In the genomic region with DNA sequence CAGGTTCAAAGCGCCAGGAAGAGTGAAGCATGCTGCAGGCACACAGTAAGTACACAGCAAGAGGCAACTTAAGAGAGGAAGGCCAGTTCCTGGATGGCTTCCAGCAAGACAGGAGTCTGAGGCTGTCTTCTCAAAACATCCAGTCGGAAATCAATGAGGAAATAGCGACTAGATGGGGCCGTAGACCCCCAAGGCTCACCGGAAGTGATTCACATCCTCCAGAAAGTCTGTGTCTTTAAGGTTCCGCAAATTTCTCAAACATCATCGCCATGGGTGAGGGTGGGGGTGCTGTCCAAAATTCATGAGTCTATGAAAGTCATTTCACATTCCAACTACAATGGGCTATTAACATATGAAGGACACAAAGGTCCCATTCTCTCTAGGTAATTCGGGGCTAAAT, we compare ENCODE assay signal across 19 mouse cellular contexts.
"Had no signal": no experiment of that assay in that cellular context is flagged by ENCODE, and none has a peak within 500 bp of the region (broad histone marks: within the 10 kb centered on the region; RNA-seq: fewer than 3 reads in every experiment).

No protein-coding gene starts in this region.

- H3K27me3 ChIP-seq: lung, embryonic 15.5 days; megakaryocyte, embryonic 14.5 days; midbrain, embryonic 13.5 days; midbrain, embryonic 15.5 days; neural tube, embryonic 12.5 days had no signal

- H3K9ac ChIP-seq: liver, postnatal 0 days; lung, embryonic 15.5 days; midbrain, embryonic 13.5 days; midbrain, embryonic 15.5 days; neural tube, embryonic 12.5 days had no signal

- H3K4me2 ChIP-seq: lung, embryonic 15.5 days; midbrain, embryonic 11.5 days; midbrain, embryonic 13.5 days; midbrain, embryonic 15.5 days; neural tube, embryonic 12.5 days had no signal

- H3K9me3 ChIP-seq: lung, embryonic 15.5 days; midbrain, embryonic 13.5 days; midbrain, embryonic 15.5 days; neural tube, embryonic 12.5 days had no signal

- DNase-seq: liver, postnatal 0 days; lung, adult 2 months; lung, postnatal 14 days; lung, postnatal 36 days; right cerebral cortex, adult 18-20 months; right cerebral cortex, postnatal 25 days; right cerebral cortex, postnatal 4 days; spleen, adult 18-20 months; thymus, adult 18-20 months; thymus, postnatal 14 days; thymus, postnatal 36 days had no signal

- H3K4me3 ChIP-seq: lung, embryonic 15.5 days; megakaryocyte, embryonic 14.5 days; midbrain, embryonic 13.5 days; midbrain, embryonic 15.5 days; neural tube, embryonic 12.5 days had no signal

- ATAC-seq: liver, postnatal 0 days; lung, postnatal 0 days; midbrain, embryonic 13.5 days; midbrain, embryonic 15.5 days had no signal

- H3K36me3 ChIP-seq: lung, embryonic 15.5 days; midbrain, embryonic 15.5 days; neural tube, embryonic 12.5 days had no signal

- H3K4me1 ChIP-seq: megakaryocyte, embryonic 14.5 days; midbrain, embryonic 13.5 days; midbrain, embryonic 15.5 days; neural tube, embryonic 12.5 days had no signal

- H3K27ac ChIP-seq: lung, embryonic 15.5 days; macrophage; midbrain, embryonic 13.5 days; midbrain, embryonic 15.5 days; neural tube, embryonic 12.5 days had no signal
